ENCODE assay signal across 7 mouse cellular contexts in genomic region chr11:120307566-120308430, GRCm38 (mm10). TPM values are rescaled to one million over a fixed set of nuclear protein-coding genes. Genes with fewer than 3 reads are reported as not detected.
DNase-seq lines count a peak whose midpoint lies in the region; ATAC-seq and TF ChIP-seq lines count a peak whose summit lies in the region.

No protein-coding gene starts in this region.

- H3K9ac ChIP-seq in limb, embryonic 14.5 days (ENCODE audit: low read depth, low read length, severe bottlenecking): no peak overlapping the region

- H3K36me3 ChIP-seq in limb, embryonic 14.5 days (ENCODE audit: control insufficient read depth, insufficient read depth, low read length): no peaks in the 10 kb centered on the region

- peaks cover 57% of the 10 kb centered on the region for H3K4me1 ChIP-seq in limb, embryonic 14.5 days (ENCODE audit: control insufficient read depth, insufficient read depth, low read length)

- no peak overlapping the region for H3K27ac ChIP-seq in limb, embryonic 14.5 days (replicated peaks; ENCODE audit: low read depth, low read length)

- peak; percentile 98 for DNase-seq in adrenal gland, postnatal 10 days
- peak; percentile 97 for DNase-seq in embryo, embryonic 9.5 days (ENCODE audit: extremely low spot score)
- peak; percentile 94 for DNase-seq in heart, adult 8-10 months (ENCODE audit: low spot score)
- peak; percentile 97 for DNase-seq in kidney, adult 9 months
- DNase-seq in limb, embryonic 14.5 days (ENCODE audit: low spot score): peak; percentile 93
- peak; percentile 89 to 97 for DNase-seq in spleen, postnatal 4 days (ENCODE audit: low spot score in 2 of 2)

- no peaks in the 10 kb centered on the region for H3K27me3 ChIP-seq in limb, embryonic 14.5 days (ENCODE audit: control insufficient read depth, insufficient read depth, low read length)

- 6% methylated on average over 19 of the region's 19 CpGs for WGBS in limb, embryonic 14.5 days

- H3K4me3 ChIP-seq in limb, embryonic 14.5 days (replicated peaks; ENCODE audit: low read length): no peak overlapping the region

- no peak for TF ChIP-seq POLR2A in limb, embryonic 14.5 days (IDR thresholded peaks at IDR 0.05; ENCODE audit: borderline replicate concordance, extremely low read depth, insufficient read depth, insufficient read length)

- no peaks in the 10 kb centered on the region for H3K9me3 ChIP-seq in limb, embryonic 14.5 days (ENCODE audit: control insufficient read depth, low read length)

- no peak for ATAC-seq in limb, embryonic 14.5 days (ENCODE audit: low FRiP score, low read depth)
- peak; percentile 55; the same call in 1 of the 2 replicates for ATAC-seq in monocyte, adult 5-6 weeks (replicated peaks; ENCODE audit: insufficient number of reproducible peaks, low FRiP score, low TSS enrichment, poor library complexity, severe bottlenecking)

- no peak overlapping the region; the same call in 1 of the 2 replicates for H3K4me2 ChIP-seq in limb, embryonic 14.5 days (replicated peaks; ENCODE audit: low read depth, low read length, severe bottlenecking)

RNA-seq across cellular contexts. Expression of gene Actg1, which starts 40.5 kb away (rescaled TPM):
- total RNA-seq in adrenal gland, postnatal 10 days (2021): 100 to 1,000 TPM; 954 to 956 TPM
- total RNA-seq in heart, adult 8-10 months (2022): 100 to 1,000 TPM; 188 to 320 (median 251) TPM
- polyA plus RNA-seq in limb, embryonic 14.5 days (2012; rRNA removed): 1,359 and 1,631 TPM in 2 replicates
- 2,223 and 2,513 TPM in 2 replicates for polyA plus RNA-seq in limb, embryonic 14.5 days (2014; fragmentation: Nextera tagmentation; extraction: Ambion mirVana)
- total RNA-seq in monocyte, adult 5-6 weeks (2017): 1,753 to 2,142 TPM (median 1,849 TPM) in 3 replicates

RNA-seq across cellular contexts. Expression of gene Fscn2, which starts 53.5 kb away (rescaled TPM):
- under 1 TPM; 0.15 to 0.45 TPM for total RNA-seq in adrenal gland, postnatal 10 days (2021)
- total RNA-seq in heart, adult 8-10 months (2022): not detected
- 0.32 and 0.36 TPM in 2 replicates for polyA plus RNA-seq in limb, embryonic 14.5 days (2012; rRNA removed)
- polyA plus RNA-seq in limb, embryonic 14.5 days (2014; fragmentation: Nextera tagmentation; extraction: Ambion mirVana): 0.88 and 1.6 TPM in 2 replicates
- total RNA-seq in monocyte, adult 5-6 weeks (2017): 0.29 to 0.75 TPM in 2 of 3 replicates, not detected in the other
